Mouse (Mus musculus) brain, embryonic 14.5 days (tissue): ENCODE data around the gene Cox5a. TPM values are rescaled to one million over a fixed set of nuclear protein-coding genes. Genes with fewer than 3 reads are reported as not detected.

Source experiments
- DNase-seq: peaks from one replicate; pipeline ENCODE4 v3.0.0-alpha.2; 2011; ENCODE audit warnings: low read depth
- CTCF ChIP-seq: fragments of 200-500 bp; IDR thresholded peaks from 2 replicates; pipeline ENCODE4 v1.5.1; 2012; ENCODE audit warnings: inconsistent platforms, mild to moderate bottlenecking, moderate library complexity, borderline replicate concordance; ENCODE audit not compliant: insufficient read depth, insufficient read length; ENCODE audit errors: extremely low read depth
- POLR2A ChIP-seq: fragments of 200-500 bp; IDR thresholded peaks from 2 replicates; pipeline ENCODE4 v1.6.1; 2012; ENCODE audit warnings: mild to moderate bottlenecking, inconsistent platforms, borderline replicate concordance; ENCODE audit not compliant: poor library complexity, insufficient read depth, insufficient read length, severe bottlenecking; ENCODE audit errors: extremely low read depth
- polyA plus RNA-seq: library from polyadenylated mRNA; depleted of rRNA; stranded (reverse); fragments of >200 nt; gene quantifications from 2 replicates; pipeline ENCODE4 v1.2.3, GENCODE M21; 2012

Gene Cox5a
- polyA plus RNA-seq, 1 experiment, result 320 TPM

DNA sequence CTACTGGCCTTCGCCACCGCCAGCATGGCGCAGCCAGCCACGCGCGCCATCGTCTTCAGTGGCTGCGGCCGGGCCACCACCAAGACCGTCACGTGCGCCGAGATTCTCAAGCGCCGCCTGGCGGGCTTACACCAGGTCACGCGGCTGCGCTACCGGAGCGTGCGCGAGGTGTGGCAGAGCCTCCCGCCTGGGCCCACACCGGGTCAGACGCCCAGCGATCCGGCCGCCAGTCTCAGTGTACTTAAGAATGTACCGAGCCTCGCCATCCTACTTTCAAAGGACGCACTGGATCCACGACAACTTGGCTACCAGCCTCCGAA is 16.7 kb upstream of the Cox5a start:
- peak; percentile 22; the same call in 1 of the 2 replicates for TF ChIP-seq CTCF
- TF ChIP-seq POLR2A, result no peak

DNA sequence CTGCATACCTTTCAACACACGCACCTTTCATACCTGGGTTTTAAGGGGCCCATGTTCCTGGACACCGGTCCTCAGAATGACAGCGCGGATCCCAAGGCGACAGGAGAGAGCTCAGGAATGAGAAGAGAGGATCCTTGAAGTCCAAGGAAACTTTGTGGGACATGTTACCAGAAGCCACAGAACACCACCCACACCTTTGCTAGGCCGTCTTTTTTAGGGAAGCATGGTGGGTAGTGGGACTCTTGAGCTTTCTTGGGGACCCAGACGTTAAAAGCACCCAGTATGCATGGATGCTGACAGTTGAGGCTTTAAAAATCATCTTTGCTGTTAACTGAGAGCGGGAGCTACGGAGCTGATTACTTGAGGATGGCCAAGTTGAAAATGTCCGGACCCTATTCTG is 16.2 kb upstream of the Cox5a start:
- no peak for DNase-seq
- TF ChIP-seq CTCF, result no peak
- no peak for TF ChIP-seq POLR2A

More for the DNA sequence above, 16.7 kb upstream of the Cox5a start:
- DNase-seq, result peak; percentile 77

DNA sequence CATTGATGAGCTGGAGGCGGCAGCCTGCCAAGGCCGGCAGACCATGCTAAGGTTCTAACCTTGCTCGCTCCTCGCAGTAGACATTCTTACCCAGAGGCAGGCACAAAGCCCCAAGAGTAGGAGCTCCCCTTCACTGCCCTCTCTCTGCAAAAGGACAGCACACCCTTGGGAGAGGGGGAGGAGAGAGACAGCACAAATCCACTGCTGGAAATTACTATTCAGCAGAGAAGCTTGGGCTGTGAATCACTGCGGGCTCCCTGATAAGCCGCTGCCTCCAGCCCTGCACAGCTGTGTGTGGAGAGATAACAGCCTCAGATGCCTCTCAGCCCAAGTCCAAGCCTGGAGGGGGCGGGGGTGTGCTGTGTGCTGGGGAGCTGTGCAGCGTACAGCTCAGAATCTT is 15.4 kb upstream of the Cox5a start:
- peak; percentile 91 for DNase-seq
- TF ChIP-seq POLR2A, result no peak

DNA sequence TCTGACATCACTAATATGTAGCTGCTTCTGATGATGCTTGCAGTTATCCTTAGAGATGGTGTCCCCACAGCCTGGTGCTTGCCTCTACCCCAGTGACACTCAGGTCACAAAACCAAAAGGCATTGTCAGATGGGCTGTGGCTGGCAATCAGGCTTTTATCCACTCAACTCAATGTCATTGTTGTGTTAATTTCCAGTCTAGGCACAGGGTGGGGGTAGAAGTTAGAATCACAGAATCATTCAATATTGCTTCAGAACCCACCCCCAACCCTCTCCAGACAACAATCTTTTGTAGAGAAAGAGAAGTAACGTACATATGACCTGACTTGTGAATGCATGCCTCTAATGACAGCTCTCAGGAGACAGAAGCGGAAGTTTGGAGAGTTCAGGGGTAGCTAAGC is 10.5 kb upstream of the Cox5a start:
- no peak for TF ChIP-seq POLR2A
- no peak for TF ChIP-seq CTCF
- DNase-seq, result no peak

DNA sequence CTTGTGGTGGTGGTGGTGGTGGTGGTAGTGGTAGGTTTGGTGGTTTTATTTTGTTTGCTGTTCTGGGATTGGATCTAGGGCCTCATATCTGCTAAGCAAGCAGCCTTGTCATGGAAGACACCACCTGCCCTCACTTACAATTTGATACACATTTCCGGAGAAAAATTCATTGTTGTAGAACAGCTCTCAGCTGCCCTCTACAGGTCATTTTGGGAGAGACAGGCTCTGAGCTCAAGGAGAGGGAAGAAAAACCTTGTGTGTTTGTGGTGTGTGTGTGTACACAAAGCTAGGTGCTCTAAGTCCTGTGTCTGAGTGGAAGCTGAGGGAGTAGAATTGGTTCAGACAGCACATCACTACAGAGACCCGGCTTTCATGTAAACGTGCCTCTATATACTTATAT is 4.0 kb upstream of the Cox5a start:
- no peak for TF ChIP-seq POLR2A
- peak; percentile 78; the same call in 1 of the 2 replicates for TF ChIP-seq CTCF
- DNase-seq, result peak; percentile 88

DNA sequence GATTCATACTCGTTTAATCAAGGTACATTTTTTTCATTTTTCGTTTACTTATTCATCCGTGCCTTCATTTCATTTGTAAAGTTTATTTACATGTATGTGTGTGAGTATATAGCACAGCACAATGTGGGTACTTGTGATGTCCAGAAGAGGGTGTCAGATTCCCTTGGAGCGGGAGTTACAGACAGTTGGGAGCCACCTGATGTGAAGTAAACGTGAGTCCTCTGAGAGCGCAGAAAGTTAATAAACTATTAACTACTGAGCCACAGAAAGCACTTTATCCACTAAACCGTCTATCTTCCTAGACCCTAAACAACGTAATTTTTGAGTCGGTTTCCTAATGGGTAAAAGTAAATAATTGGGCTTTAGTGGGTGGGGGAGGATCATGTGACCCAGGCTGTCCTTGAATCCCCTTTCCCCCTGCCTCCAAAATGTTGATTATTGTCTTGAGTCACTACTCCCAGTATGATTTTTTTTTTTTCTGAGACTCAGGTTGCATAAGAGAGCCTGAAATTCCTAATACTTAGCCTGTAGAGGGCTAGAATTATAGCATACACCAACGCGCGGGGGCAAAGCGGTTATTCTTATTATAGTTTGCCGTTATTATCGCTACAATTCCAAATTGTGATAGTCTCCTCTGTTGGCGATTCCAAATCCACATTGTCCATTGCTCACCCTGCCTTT is 559 bp upstream of the Cox5a start:
- TF ChIP-seq CTCF (no peak), POLR2A (no peak)
- DNase-seq, result peak; percentile 30

DNA sequence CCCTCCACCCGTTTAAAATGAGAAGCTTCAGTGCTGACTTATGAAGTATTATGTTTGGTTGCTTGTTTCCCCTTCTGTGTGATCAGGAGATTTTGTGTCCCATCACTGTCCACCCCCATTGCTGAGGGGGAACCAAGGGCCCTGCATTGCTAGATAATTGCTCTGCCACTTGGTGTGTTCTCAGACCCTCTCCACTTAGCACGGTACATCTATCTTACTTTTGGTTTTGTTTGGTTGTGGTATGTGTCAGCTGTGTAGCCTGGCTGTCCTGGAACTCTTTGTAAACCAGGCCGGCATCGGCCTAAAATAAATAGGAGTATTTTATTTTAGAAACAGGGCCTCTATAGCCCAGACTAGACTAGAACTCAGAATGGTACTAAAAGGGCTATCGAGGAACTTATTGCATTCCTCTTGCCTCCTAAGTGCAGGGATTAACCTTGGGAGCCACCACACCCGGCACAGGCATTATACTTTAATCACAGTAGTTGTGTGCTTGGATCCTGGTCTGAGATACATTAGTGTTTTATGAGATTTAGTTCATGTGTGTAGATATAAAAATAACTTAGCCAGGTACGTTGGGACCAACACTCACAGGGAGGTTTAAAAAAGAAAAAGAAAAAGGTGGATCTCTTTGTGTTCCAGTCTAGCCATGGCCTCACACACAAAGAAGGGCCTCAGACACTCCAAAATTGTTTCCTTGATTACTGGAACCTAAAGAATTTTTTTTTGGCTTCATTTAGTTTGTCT is 1.2 kb downstream of the Cox5a start:
- no peak for DNase-seq
- TF ChIP-seq POLR2A (no peak), CTCF (no peak)

DNA sequence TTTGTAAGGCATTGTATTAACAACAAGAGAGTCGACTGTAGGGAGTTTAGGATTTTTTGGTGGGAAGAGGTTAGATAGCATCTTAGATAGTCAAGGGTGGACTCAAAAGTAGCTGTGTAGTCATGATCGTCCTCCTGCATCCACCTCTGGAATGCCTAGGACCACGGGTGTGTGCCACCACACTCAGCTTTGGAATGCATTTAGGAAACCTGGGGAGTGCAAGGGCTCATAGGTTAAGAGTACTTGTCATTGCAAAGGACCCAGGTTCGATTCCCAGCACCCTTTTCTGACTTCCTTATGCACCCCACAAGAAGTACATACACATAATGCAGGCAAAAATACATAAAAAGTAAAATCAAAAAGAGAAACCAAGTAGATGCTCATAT is 1.8 kb downstream of the Cox5a start:
- TF ChIP-seq POLR2A (no peak), CTCF (no peak)
- DNase-seq, result no peak

DNA sequence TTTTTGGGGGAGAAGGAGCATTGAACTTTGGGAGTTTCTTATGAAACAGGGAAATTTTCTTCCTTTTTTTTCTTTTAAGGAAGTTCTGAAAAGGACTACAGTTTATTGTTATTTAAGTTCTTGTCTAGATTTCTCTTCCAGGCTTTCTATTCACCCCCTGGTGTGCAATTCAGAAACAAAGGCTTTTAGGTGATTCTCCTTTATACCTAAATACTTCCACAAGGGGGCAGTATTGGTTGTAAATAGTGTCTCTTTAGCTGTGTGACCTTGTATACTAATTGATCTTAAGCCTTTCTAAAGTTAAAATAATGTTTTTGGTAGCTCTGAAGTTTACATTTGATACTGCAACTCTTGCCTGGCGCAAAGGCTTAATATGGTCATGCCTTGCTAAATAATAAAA is 2.7 kb downstream of the Cox5a start:
- DNase-seq, result peak; percentile 79

DNA sequence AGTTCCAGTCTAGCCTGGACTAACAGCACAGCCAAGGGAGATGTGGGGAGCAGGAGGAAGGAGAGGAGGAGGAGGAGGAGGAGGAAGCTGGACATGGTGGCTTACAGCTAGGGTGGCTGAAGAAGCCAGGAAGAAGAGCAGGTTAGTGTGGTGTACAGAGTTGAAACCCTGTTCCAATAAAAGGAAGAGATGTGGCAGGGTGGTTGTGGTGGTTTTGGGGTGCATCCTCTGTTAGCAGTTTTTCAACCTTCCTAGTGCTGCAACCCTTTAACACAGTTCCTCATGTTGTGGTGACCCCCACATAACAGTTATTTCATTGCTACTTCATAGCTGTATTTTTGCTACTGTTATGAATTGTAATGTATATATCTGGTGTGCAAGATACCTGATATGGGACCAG is 3.4 kb downstream of the Cox5a start:
- no peak for TF ChIP-seq POLR2A
- no peak for TF ChIP-seq CTCF

More for the DNA sequence above, 2.7 kb downstream of the Cox5a start:
- TF ChIP-seq POLR2A (no peak), CTCF (no peak)

DNA sequence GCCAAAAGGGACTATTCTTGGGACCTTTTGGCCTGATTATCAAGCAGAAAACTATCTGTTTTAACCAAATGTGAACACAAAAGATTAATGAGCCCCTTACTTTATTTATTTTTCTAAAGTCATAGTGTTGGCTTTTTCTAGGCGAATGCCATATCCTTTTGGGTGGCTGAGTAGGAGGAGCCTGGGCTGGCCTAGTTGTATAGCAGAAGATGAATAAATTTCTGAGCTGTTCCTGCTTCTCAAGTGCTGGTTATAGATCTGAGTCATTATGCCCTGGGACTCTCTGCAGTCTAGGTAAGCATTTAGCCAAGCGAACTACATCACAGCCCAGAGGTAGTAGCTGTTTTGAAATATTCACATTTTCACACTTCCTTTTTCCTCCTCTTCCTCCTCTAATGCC is 4.4 kb downstream of the Cox5a start:
- no peak for DNase-seq
- no peak for TF ChIP-seq CTCF

More for the DNA sequence above, 3.4 kb downstream of the Cox5a start:
- no peak for DNase-seq

DNA sequence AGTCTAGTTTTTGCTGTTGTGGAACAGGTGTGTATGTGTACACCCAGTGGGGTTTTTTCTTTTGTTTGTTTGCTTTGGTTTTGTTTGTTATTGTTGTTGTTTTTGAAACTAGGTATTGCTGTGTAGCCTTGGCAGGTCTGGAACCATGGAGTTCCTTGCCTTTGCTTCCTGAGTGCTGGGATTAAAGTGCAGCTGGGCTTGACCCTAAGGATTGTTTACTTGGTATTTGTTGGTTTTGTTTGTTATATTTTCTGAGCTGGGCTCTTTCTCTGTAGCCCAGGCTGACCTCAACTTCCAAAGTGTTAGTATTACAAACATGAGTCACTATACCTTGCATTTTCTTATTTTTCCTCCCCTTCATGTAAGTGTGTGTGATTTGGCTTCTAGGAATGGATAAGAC is 5.4 kb downstream of the Cox5a start:
- no peak for DNase-seq

DNA sequence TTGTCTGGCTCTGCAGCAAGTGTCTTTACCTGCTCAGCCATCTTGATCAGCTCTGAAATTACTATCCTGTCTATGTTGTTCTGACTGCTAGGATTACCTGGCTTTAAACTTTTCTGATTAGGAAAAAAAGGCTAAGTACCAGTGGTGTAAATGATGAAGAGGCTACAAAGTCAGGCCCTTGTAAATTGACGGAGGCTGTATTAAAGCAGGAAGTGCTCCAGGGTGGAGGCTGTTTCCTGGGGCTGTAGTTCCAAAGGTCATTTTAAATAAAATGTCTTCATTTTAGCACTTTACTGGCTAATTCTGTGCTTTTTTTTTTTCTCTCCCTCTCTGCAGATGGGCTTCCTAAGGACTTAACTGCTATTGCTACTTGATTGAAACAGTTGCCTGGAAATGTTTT is 10.9 kb downstream of the Cox5a start:
- TF ChIP-seq POLR2A, result no peak
- TF ChIP-seq CTCF, result no peak
- DNase-seq, result no peak

More for the DNA sequence above, 5.4 kb downstream of the Cox5a start:
- TF ChIP-seq CTCF (no peak), POLR2A (no peak)

DNA sequence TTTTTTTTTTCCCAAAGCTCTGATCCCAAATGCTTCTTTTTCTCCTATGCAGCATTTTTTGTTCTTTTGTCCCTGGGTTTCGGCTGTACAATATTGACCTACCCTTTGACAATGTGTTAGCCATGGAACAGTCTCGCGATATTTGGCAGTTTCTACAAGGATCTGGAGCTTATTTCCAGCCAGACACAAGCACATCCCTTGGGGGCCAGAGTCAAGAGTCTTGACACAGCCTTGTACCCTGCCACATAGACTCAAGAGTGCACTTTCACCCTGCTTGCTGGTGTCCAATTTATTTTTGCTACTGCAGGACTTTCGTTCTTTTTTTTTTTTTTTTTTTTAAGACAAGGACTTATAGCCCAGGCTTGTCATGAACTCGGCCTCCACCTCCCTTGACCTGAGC is 15.3 kb downstream of the Cox5a start:
- TF ChIP-seq POLR2A (no peak), CTCF (no peak)
- DNase-seq, result no peak

DNA sequence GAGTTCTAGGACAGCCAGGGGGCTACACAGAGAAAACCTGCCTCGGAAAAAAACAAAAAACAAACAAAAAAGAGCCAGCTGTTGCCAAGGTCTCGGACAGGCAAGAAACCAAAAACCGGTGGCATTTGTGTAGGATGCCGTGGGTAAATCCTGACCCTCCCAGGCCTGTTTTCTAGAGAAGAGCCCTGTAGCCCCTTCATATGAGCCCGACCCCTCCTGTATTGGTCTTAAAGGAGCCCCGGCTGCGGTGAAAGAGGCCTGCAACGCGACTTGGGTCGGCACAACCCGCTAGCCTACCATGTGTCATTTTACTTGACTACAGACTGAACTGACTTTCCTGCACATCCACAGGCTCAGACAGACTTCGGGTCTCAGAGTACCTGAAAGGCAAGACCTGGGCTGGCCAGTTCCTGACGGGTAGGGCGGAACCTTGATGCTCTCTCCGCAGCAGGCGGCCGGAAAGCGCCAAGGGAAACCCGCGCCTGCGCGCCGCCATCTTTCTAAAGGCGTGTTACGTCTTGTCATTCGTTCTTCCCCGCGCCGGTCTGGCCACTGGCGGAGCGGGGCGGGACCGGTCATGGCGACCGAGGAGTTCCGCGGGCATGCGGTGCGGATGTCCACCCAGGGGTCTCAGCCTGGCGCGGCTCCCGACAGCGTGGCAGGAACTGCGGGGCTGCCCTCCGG is 16.1 kb downstream of the Cox5a start, which contains the start of gene Fam219b:
Gene Fam219b, plus strand, starts transcription at position 485 of the 684 bp plus-strand sequence.
- peak; percentile 94 for DNase-seq
- TF ChIP-seq POLR2A, result peak; percentile 65; the same call in 1 of the 2 replicates
- no peak for TF ChIP-seq CTCF
